Mouse (Mus musculus) ovary, postnatal 10 days (tissue): ENCODE results near the gene Trappc10.

Experiments used
- DNase-seq: peaks from one replicate; pipeline ENCODE4 v3.0.0; 2022; ENCODE audit warnings: low spot score

The Trappc10 gene

GRCm38 (mm10) chr10:78258142-78258675 lies 13.8 kb upstream of the Trappc10 start:
- DNase-seq, result no peak

DNA sequence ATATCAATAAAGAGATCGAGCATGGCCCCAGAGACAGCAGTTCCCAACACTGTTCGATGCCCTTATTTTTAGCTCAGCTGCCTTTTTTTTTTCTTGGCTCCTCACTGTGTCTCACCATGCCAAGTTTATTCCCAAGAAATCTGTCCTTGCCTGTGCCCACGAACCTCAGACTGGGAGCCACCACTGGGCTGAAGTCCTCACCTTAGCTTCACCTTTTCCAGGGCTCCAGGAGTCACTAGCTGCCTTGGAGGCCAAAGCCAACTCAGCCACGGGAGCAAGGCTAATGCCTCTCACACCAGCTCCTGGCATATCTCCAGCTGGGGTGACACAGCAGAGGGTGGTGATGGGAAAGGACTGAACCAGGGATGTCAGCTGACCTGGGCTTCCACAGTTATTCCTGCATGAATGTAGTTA lies 11.2 kb upstream of the Trappc10 start:
- no peak for DNase-seq

GRCm38 (mm10) chr10:78247206-78247605 lies 2.8 kb upstream of the Trappc10 start:
- no peak for DNase-seq

GRCm38 (mm10) chr10:78246725-78247124 lies 2.3 kb upstream of the Trappc10 start:
- no peak for DNase-seq

- no peak for DNase-seq
Observed at GRCm38 (mm10) chr10:78245225-78245547, 745 bp upstream of the Trappc10 start.

GRCm38 (mm10) chr10:78244058-78244437 lies 393 bp downstream of the Trappc10 start:
- DNase-seq, result no peak

DNA sequence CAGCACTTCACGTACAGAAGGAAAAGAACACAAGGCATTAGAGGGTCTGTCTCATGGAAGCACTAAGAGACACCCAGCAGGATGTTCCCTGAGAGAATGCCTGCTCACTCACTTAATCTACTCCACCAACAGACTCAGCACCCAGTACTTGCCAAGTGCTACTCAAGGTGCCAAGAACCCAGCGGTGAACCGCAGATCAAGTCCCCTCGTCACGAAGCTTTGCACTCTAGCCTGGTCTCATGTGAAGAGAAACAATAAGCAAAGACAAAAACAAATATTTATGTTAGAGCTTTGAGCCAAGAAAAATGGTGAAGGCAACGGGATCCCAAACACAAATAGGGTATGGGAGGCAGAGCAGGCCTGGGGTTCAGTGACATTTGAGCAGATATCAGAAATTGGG lies 5.5 kb downstream of the Trappc10 start:
- no peak for DNase-seq

DNA sequence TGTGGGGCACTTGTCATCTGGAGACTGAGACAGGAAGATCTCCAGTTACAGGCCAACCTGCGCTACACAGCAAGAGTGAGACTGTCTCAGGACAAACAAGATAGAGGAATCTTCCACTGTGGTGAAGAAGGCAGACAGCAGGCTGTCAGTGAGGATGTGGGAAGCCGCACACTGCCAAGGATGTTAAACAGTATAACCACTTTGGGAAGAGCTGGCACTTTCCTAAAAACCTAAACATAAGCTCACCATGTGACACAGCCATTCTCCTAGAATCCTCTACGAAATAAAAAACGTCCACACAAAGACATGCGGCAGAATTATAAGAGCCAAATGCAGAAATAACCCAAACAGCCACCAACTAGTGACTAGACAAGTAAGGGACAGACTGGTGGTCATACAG lies 6.1 kb downstream of the Trappc10 start:
- DNase-seq, result no peak

DNA sequence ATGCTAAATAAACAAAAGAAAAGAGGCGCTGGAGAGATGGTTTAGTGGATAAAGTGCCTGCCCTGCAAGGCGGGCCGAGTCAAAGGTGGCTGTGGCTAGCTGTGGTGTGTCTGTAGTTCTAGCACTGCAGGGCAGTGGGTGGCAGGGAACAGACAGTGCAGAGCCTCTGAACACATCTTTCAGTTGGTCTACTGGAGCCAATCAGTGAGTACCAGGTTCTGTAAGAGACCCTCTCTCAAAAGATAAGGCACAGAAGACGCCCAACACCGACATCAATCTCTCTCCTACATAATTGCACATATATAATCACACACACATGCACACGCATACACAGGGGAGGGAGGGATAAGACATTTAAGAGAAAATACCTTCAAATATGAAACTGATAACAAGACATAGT lies 6.6 kb downstream of the Trappc10 start:
- DNase-seq, result no peak

- DNase-seq, result no peak
Observed at GRCm38 (mm10) chr10:78236885-78237629, 7.4 kb downstream of the Trappc10 start.

- no peak for DNase-seq
Observed at GRCm38 (mm10) chr10:78233756-78234155, 10.7 kb downstream of the Trappc10 start.

DNA sequence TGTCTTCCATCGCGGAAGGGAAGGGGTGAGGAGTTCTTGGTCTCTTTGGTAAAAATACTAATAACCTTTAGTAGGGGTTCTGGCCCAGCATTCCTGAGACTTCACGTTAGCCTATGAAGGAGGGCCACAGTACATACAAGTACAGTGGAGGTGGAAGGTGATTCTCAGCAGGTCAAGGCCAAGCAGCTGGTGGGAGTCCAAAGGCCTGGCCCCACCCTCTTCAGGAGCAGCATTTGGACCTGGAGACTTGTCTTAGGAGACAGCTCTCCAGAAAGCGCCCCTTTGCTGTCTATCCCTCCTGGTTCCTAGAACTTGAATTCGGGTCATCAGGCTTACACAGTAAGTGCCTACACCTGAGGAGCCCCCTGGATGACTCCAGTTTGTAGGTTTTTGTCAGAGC lies 11.3 kb downstream of the Trappc10 start:
- DNase-seq, result no peak

DNA sequence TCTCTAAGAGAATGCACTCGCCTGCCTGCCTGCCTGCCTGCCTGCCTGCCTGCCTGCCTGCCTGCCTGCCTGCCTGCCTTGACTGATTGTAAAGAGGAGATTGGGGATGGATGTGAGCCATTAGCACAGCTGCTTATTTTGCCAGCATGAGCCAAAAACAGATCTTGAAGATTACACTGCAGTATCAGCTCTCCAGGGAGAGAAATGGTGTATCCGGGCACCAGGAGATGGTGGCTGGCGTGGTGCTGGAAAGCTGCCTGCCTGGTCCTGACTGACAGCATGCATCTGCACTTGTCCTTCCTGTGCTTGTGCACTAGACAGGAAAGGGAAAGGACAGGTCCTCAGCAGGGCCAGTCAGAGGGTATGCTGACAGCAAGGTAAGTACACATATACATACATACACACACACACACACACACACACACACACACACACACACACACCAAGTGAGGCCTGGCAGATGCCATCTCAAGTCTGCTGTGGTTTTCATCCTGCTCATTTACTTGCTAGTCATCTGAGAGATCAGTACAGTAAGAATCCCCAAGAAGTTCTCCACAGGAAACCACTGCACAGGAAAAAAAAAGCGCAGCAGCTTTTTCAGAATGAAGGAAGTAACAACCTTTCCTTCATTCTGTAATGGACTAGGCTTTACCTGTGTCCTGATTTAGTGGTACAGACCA lies 12.0 kb downstream of the Trappc10 start:
- DNase-seq, result no peak

- no peak for DNase-seq
Observed at GRCm38 (mm10) chr10:78228560-78228928, 15.9 kb downstream of the Trappc10 start.

- no peak for DNase-seq
Observed at GRCm38 (mm10) chr10:78227875-78228559, 16.4 kb downstream of the Trappc10 start.

DNA sequence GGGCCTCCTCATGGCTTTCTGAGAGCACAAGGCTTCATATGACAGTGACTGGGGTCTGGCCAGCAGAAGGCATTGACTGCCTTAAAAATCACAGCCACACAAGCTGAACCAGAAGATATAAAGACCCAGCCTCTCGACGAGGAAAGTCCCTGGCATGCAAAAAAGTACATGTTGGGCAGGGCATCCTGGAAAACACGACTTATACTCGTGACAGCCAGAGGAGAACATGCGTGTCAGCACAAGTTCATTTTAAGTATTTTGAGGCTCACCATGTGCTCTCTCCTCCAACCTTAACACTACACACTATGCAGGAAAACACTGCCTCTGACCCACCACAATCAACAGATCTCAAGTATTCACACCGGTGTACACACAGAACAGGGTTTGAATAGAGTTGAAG lies 20.3 kb downstream of the Trappc10 start:
- no peak for DNase-seq

DNA sequence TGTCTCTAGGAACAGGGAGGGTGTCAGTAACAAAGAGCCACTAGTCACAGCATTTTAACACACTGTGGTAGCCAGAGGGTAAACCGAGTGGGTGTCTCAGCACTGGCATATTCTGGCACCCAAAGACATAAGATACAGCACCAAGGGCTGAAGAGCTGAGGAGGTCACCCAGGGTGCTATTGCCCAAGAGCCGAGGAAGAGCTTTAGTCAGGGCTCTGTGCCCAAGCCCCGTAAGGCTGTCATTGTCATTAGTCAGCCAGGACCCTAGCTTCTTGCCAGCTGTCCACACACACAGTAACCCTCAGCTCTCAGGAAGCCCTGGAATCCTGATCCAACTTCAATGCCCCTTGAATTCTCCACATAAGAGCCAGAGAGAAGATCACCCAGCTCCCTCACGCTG lies 21.5 kb downstream of the Trappc10 start:
- no peak for DNase-seq

DNA sequence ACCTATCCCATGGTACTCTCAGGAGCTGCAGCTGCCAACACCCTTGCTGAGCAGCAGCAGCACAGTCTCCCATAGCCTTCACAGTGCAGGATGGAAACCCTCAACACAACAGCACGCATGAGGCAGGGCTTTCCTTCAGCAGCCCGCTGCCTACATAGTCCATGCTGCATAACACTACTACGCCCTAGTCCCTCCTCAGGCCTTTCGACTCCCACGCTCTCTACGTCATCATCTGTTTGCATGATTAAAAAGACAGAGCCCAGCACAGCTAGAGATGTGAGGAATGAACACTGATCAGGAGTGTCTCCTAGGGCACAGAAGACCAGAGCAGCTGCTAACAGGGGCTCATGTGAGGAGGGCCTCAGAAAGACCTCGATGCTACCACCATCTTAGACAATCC lies 23.1 kb downstream of the Trappc10 start:
- DNase-seq, result no peak

DNA sequence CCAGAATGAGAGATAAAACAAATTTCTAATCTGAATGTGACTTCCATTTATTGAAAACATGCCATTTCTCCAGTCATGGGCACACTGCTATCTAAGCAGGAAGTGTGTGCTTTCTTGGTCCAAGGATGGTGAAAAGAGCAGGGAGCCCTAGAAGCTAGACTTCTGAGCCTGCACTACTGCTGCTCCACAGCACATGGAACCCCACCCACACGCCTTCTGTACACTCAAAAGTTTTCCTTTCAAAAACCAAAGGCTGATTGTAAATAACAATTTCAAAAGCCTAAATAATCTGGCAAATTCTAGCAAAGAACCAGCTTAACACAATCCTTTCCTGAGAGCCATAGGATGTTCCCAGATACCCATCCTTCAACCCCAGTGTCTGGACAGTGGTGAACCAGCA lies 24.9 kb downstream of the Trappc10 start:
- DNase-seq, result no peak

DNA sequence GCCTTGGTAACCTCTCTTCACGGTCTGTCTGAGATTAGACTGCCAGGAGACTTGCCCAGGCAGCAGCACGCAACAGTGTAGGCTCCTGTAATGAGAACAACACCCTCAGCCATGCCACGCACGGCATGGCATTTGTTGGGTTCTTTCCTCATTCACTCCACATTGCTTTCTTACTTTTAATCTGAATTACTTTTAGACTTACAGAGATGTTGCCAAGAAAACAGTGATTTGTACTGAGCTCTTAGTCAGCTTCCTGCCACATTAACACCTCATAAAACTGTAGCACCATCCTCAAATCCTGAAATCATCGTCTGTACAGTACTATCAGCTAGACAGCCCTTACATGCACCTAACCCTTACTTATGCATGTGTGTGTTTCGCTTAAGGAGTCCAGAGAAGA lies 25.9 kb downstream of the Trappc10 start:
- no peak for DNase-seq

DNA sequence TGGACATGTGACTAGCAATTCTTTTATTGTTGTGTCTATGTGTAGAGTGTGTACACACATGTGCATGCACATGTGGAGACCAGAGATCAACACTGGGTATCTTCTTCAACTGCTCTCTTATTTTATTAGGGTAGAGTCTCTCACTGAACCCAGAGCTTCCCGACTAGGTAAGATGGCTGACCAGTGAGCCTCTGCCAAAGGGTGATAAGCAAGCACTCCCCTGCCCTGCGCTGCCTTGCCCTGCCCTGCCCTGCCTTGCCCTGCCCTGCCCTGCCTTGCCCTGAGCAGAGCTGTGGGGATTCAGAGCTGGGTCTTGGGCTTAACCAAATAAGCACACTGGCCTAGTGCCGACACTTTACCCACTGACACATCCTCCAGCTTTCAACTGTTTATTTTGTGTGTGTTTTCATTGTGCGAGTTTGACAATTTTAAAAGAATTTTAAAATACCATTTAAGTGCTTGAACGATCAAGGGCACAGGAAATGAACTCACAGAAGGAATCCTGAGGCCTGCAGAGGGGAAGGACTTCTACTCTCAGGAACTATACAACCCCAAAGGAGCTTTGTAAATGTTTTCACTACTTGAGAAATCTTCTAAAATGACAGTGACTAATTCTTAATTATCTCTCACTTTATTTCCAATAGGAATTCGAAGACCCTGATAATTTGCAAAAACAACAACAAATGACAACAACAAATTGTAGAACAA lies 27.9 kb downstream of the Trappc10 start:
- no peak for DNase-seq

DNA sequence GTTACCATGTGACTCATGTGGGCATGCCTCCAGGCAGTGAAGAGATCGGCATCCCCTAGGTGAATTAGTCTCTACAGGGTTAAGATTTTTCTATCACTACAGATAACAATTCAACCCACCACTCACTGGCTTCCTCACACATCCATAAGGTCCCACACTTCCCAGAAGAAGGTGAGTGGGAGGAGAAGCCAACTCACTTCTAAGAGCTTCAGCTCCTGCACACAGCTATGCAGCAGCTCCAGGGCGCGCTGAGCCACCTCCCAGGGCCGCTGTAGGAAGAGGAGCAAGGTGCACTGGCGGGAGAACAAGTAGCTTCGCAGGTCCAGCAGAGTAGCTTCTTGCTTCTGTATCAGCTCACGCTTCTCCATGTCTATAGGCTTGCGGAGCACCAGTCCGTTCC lies 30.1 kb downstream of the Trappc10 start:
- DNase-seq, result no peak

DNA sequence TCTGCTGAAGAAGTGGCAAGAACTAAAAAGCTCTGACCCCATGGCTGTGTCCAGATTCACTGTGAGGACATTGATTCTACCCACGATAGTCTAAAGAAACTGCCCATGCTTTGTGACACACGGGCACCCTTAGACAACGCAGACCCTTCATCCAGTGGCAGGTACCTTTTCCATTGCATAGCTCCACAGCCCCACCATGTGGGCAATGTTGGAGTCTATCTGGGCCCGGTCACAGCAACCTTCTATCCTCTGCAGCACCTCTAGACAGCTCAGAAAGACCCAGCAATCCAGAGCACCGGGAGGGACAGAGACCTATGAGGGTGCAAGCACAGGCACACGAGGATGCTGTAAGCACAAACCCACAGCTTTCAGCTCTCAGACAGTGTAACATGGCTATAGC lies 33.1 kb downstream of the Trappc10 start:
- no peak for DNase-seq
